Mouse (Mus musculus) liver, adult 2 months (tissue): ENCODE data around the gene Lsg1. TPM values are rescaled to one million over a fixed set of nuclear protein-coding genes. Genes with fewer than 3 reads are reported as not detected.

Experiments
- DNase-seq: peaks from one replicate; pipeline ENCODE4 v3.0.0-alpha.2; 2011; ENCODE audit warnings: low read depth, low spot score; ENCODE audit errors: extremely low read depth
- H3K27ac ChIP-seq: fragments of 200-500 bp; replicated peaks from 2 replicates; pipeline ENCODE4 v1.5.1; 2012; ENCODE audit warnings: low read depth, mild to moderate bottlenecking, control low read depth, inconsistent platforms, low read length; ENCODE audit not compliant: insufficient read depth
- H3K27me3 ChIP-seq: fragments of 200-500 bp; 2 replicates; pipeline ENCODE4 v1.6.1; 2012; ENCODE audit warnings: mild to moderate bottlenecking, moderate library complexity, low read length, inconsistent platforms; ENCODE audit not compliant: control insufficient read depth, insufficient read depth
- H3K36me3 ChIP-seq: fragments of 200-500 bp; 2 replicates; pipeline ENCODE4 v1.6.1; 2012; ENCODE audit warnings: low read length, inconsistent platforms; ENCODE audit not compliant: control insufficient read depth, insufficient read depth
- H3K4me1 ChIP-seq: fragments of 200-500 bp; 2 replicates; pipeline ENCODE4 v1.6.1; 2011; ENCODE audit warnings: low read length; ENCODE audit not compliant: control insufficient read depth, insufficient read depth
- H3K4me3 ChIP-seq: fragments of 200-500 bp; 2 replicates; pipeline ENCODE4 v1.5.1; 2011; ENCODE audit warnings: low read depth, mild to moderate bottlenecking, control low read depth, low read length, moderate library complexity; ENCODE audit not compliant: insufficient read depth
- H3K79me2 ChIP-seq: fragments of 200-500 bp; 2 replicates; pipeline ENCODE4 v1.6.1; 2012; ENCODE audit warnings: inconsistent platforms, mild to moderate bottlenecking, low read length, moderate library complexity; ENCODE audit not compliant: control insufficient read depth, insufficient read depth
- H3K9ac ChIP-seq: fragments of 200-500 bp; 2 replicates; pipeline ENCODE4 v1.6.1; 2012; ENCODE audit warnings: low read depth, mild to moderate bottlenecking, control low read depth, inconsistent platforms, low read length
- CTCF ChIP-seq: fragments of 200-500 bp; IDR thresholded peaks from 2 replicates; pipeline ENCODE4 v1.5.1; 2011; ENCODE audit warnings: low read depth, low read length, control low read depth
- POLR2A ChIP-seq: fragments of 200-500 bp; IDR thresholded peaks from 2 replicates; pipeline ENCODE4 v1.6.1; 2011; ENCODE audit warnings: low read length, control low read depth; ENCODE audit not compliant: insufficient read depth; ENCODE audit errors: extremely low read depth
- WGBS: fragments of 180-500 bp; shearing (Covaris S2); methylation state at CpG from one replicate; pipeline ENCODE4 v1.1.7; 2018; 5-methylcytosine and 5-hydroxymethylcytosine counted together
- polyA plus RNA-seq: library from polyadenylated mRNA; depleted of rRNA; stranded (reverse); fragments of >200 nt; gene quantifications from 2 replicates; pipeline ENCODE4 v1.2.3, GENCODE M21; 2012; rRNA removed
- total RNA-seq: library from RNA; depleted of rRNA; stranded (reverse); fragments of >200 nt; gene quantifications from 2 replicates; pipeline ENCODE4 v1.2.3, GENCODE M21; 2014; rRNA removed

Lsg1 gene
- total and polyA plus RNA-seq, 2 experiments, result 9.5 to 10.0 TPM

GRCm38 (mm10) chr16:30510504-30511451 lies 76.6 kb downstream of the Lsg1 start:
- WGBS, result 5% methylated on average over 44 of the region's 44 CpGs
- no peaks in the 10 kb centered on the region for H3K27me3 ChIP-seq
- H3K9ac ChIP-seq, result peak overlapping the region; percentile 86
- peak; percentile 50; the same call in 1 of the 2 replicates for TF ChIP-seq POLR2A
- no peak for TF ChIP-seq CTCF
- peaks cover 14% of the 10 kb centered on the region for H3K4me1 ChIP-seq
- DNase-seq, result peak; percentile 77
- peak overlapping the region; percentile 78 for H3K4me3 ChIP-seq
- no peaks in the 10 kb centered on the region for H3K36me3 ChIP-seq
- no peaks in the 10 kb centered on the region for H3K79me2 ChIP-seq
- peak overlapping the region; percentile 89 for H3K27ac ChIP-seq

Other genes starting within 250 kb of the Lsg1 start
- gene Atp13a3, start 181.6 kb downstream of the Lsg1 start, total RNA-seq, result 80.9 and 97.7 TPM in 2 replicates
- 46.3 and 52.7 TPM in 2 replicates for gene Atp13a3, start 181.6 kb downstream of the Lsg1 start, polyA plus RNA-seq
- gene Tmem44, start 36.8 kb downstream of the Lsg1 start, total RNA-seq, result 1.2 and 1.3 TPM in 2 replicates
- 0.80 and 2.0 TPM in 2 replicates for gene Tmem44, start 36.8 kb downstream of the Lsg1 start, polyA plus RNA-seq
- gene Fam43a, start 12.1 kb upstream of the Lsg1 start, total RNA-seq, result 4.2 and 6.7 TPM in 2 replicates
- gene Fam43a, start 12.1 kb upstream of the Lsg1 start, polyA plus RNA-seq, result 4.4 and 4.7 TPM in 2 replicates